Mouse (Mus musculus): Measurements from ENCODE around the gene Slc6a17.

Slc6a17 gene

GRCm38 (mm10) chr3:107524547-107524946 is 6.7 kb upstream of the Slc6a17 start:
- DNase-seq (ENCODE audit: low read depth, low spot score) = peak; percentile 8

- DNase-seq (ENCODE audit: low read depth, low spot score) = no peak
Measured at GRCm38 (mm10) chr3:107520931-107521330, 3.1 kb upstream of the Slc6a17 start.

DNA sequence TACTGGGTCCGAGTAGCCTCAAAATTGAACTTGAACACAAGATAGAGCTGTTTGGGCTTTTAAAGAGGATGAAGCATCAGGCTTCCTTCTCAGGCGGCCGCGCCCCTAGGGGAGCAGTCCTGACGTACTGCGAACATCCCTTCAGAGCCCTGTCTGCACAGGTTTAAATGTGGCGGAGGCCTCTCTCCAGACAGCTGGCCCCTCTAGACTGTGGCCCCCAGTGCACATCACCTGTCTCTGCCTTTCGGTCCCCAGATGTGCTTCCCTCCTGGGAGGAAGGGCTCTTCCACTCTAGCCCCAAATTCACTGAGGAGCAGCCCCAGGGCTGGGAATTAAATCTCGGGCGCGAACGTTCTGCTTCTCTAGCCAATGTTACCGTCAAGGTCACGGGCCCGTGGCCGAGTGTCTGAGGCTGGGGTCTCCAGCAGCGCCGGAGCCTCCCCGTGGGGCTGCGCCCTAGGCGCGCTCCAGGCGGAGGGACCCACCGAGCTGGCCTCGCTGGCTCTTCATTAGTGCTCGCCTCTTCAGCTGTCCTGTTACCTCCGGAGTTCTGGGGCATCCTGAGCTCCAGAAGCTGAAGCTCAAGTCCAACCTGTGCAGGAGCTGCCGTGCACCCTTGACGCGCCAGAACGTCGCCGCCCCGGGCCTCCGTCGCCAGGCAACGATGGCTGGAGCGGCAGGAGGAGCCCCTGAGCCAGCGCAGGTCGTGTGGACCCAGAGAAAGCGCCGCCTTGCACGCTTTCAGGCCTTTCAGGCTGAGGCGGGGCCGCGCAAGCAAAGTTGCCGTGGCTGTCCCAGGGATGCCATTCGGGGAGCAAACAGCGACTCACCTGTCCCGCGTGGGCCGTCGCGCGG is 815 bp downstream of the Slc6a17 start:
- peak; percentile 79 for DNase-seq (ENCODE audit: low read depth, low spot score)

- DNase-seq (ENCODE audit: low read depth, low spot score) = no peak
Measured at GRCm38 (mm10) chr3:107515989-107516388, 1.8 kb downstream of the Slc6a17 start.

GRCm38 (mm10) chr3:107511416-107511815 is 6.4 kb downstream of the Slc6a17 start:
- no peak for DNase-seq (ENCODE audit: low read depth, low spot score)

GRCm38 (mm10) chr3:107508696-107509095 is 9.1 kb downstream of the Slc6a17 start:
- DNase-seq (ENCODE audit: low read depth, low spot score) = no peak

DNA sequence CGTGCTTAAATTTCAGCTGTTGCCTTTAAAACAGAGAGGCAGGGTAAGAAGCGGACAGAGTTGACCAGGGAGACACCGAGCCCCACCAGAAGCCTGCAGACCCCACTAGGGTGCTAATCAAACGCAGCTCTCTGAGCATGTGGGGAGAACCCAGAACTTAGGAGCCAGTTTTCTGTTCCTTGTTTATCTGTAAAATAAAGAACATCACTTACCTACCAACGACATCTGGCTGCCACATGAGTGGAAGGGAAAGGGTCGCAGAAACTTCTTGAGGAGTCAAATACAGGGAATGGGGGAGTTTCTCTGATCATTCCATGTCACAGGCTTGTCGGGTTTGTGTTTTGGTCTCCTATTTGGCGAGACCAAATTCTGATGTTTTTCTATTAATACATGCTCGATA is 9.9 kb downstream of the Slc6a17 start:
- DNase-seq (ENCODE audit: low read depth, low spot score) = no peak

GRCm38 (mm10) chr3:107506531-107506930 is 11.3 kb downstream of the Slc6a17 start:
- no peak for DNase-seq (ENCODE audit: low read depth, low spot score)

GRCm38 (mm10) chr3:107505464-107506367 is 12.1 kb downstream of the Slc6a17 start:
- no peak for DNase-seq (ENCODE audit: low read depth, low spot score)

GRCm38 (mm10) chr3:107504542-107504941 is 13.3 kb downstream of the Slc6a17 start:
- no peak for DNase-seq (ENCODE audit: low read depth, low spot score)

GRCm38 (mm10) chr3:107503716-107504115 is 14.1 kb downstream of the Slc6a17 start:
- DNase-seq (ENCODE audit: low read depth, low spot score) = no peak

DNA sequence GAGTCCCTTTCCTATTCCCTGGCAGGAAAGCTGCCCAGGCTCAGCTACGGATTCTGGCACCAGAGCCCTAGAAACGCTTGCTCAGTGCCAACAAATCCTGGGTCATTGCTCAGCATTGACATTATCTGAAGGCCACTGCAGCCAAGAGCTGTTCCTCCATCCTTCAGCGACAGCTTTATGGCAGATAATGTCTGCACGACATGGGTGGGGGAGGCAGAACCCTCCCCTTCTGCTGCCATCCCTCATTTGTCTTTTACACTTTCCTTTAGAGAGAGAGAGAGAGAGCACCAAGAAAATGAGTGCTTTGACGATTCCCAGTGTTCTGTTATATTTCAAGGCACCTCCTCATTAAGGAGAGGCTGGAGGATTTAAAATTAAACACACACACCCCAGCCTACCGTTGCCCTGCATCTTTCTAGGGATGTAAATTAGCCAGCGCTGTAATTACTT is 16.1 kb downstream of the Slc6a17 start:
- DNase-seq (ENCODE audit: low read depth, low spot score) = no peak

- DNase-seq (ENCODE audit: low read depth, low spot score) = no peak
Measured at GRCm38 (mm10) chr3:107500301-107500700, 17.5 kb downstream of the Slc6a17 start.

DNA sequence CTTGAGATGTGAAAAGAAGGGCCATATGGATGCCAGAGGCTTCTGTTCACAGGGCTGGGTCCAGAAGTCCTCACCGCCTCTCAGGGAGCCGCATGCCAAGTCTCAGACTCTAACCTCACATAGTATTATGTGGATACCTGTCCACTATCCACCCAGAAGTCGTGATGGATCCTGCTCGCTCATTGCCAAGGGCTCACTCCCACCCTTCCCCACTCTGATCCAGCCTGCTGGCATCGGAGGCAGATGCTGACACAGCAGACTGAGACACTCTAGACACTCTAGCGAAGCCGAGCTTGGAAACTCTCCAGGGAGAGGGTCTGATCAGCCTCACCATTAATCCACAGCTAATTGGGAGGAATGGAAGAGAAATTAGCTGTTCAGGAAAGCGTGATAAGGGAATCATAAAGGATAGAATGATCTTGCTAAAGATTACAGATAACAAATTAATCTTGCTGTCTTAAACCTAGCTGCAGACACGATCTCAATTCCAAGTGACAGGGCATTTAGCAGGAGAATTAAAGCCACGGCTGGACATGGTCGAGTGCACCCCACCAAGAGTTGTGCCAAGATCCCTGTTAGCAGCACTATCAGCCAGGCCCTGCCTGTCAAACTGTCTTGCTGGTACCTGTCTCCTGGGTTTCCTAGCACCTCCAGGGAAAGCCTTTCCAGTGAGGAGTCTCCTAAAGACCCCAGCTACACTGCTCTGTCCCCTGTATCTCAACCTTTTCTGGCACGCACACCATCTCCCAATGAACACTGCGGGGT is 21.6 kb downstream of the Slc6a17 start:
- no peak for DNase-seq (ENCODE audit: low read depth, low spot score)

DNA sequence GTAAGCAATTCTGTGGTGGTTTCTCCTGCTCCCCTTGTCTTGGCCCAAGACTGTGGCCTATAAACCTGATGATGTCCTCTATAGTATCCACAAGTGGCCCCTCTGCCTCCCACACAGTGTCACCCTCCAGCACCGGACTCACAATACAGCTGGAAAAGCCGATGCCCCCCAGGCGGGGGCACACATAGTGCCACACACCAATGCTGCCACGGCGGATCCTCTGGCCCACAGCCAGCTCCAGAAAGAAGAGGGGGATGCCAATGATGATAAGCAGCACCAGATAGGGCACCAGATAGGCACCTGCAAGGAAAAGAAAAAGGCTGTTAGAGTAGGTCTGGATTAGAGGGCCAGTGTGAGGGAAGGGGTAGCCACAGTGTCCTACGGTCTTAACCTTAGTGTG is 22.3 kb downstream of the Slc6a17 start:
- no peak for DNase-seq (ENCODE audit: low read depth, low spot score)

GRCm38 (mm10) chr3:107491459-107491858 is 26.4 kb downstream of the Slc6a17 start:
- DNase-seq (ENCODE audit: low read depth, low spot score) = no peak

DNA sequence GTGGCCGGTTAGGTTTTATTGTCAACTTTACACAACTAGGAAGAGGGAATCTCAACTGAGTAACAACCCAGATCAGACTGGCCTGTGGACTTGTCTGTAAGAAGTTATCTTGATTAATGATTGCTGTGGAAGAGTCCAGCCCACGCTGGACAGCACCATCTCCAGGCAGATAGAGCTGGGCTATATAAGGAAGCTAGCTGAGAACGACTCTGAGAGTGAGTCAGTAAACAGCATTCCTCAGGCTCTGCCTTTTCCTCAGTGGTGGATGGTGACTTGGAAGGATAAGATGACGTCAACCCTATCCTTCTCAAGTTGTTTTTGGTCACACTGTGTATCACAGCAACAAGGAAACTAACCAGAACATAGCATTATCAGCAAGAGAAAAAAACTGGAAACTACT is 29.2 kb downstream of the Slc6a17 start:
- DNase-seq (ENCODE audit: low read depth, low spot score) = no peak

DNA sequence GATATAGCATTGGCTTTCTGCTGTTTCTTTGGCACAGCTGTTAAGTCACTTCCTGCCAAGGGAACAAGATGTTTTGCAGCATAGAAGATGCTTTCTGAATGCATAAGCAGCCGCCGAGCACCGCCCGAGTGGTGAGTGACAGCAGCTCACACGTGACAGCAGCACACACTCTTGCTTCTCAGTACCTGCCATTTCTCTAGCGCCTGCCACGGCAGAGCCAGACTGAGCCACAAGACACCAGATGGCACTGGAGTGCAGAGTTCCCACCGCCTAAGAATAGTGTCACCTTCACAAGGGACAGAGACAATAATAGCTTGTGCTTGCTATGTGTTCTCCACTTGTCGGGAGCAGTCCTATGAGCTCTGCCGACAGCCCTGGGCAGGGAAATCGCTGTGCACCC is 34.5 kb downstream of the Slc6a17 start:
- DNase-seq (ENCODE audit: low read depth, low spot score) = peak; percentile 13

- no peak for DNase-seq (ENCODE audit: low read depth, low spot score)
Measured at GRCm38 (mm10) chr3:107480660-107481059, 37.2 kb downstream of the Slc6a17 start.

DNA sequence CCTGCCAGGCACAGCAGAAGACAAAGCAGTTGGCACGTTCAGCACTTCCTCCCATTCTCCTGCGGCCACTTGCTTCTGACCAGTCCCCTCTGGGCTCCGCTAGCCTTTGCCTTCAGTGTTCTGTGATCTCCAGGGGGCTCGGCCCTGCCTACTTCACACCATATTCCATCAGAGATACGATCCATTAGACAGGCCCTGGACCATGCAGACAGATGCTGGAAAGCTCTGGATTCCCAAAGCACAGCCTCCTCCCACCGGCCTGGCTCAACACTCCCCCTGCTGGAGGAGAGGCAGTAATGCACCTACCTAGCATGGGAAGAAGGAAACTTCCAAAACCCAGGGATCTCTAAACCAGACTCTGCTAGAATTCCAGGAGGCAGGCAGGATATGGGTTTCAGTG is 45.6 kb downstream of the Slc6a17 start:
- peak; percentile 69 for DNase-seq (ENCODE audit: low read depth, low spot score)

DNA sequence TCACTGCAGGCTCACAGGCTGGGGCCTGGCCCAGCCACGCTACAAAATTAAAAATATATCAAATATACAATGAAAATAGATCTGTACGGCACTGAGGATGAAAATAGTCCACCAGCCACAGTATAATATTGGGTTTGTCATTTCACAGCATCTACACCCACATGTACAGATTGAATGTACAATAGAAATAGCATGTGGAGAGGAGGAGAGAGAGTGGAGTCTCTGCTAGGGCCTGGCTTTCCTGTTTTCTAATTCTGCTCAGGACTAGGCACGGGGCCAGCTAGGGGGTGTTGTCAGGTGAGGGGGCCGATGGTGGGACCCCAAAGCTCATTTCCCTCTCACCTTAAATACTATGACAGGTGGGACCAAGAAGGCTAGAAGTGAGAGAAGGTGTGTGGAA is 48.8 kb downstream of the Slc6a17 start:
- DNase-seq (ENCODE audit: low read depth, low spot score) = no peak

DNA sequence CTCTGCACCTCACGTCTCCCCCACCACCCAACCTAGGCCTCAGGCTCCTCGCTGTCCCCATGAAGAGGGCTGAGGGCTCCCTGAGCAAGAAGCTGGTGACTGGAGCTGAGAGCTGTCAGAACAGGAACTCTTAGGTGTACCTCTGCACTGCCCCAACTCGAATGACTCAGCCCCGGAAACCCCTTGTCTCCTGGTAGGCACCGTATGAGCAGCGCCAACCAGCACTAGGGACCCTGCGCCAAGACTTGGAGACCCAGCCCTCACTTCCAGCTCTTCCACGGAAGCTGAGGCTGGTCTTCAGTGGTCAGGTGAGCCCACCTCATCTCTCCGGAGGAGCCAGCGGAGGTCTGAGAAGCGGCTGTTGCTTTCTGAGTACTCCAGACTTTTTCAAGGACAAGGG is 49.7 kb downstream of the Slc6a17 start:
- no peak for DNase-seq (ENCODE audit: low read depth, low spot score)
